Mouse (Mus musculus) spleen, adult 2 months (tissue): Measurements from ENCODE around the gene Dnase1l1.

Experiments
- CTCF ChIP-seq: fragments of 200-500 bp; IDR thresholded peaks from 2 replicates; pipeline ENCODE4 v1.5.1; 2011; ENCODE audit warnings: mild to moderate bottlenecking, inconsistent platforms; ENCODE audit not compliant: insufficient read depth, insufficient read length, insufficient replicate concordance; ENCODE audit errors: extremely low read depth
- POLR2A ChIP-seq: fragments of 200-500 bp; IDR thresholded peaks from 2 replicates; pipeline ENCODE4 v1.6.1; 2011; ENCODE audit warnings: low read depth, low read length, inconsistent platforms

GRCm38 (mm10) chrX:74283092-74283437 lies 928 bp upstream of the Dnase1l1 start:
- no peak for TF ChIP-seq CTCF
- TF ChIP-seq POLR2A = no peak
